Mouse (Mus musculus) thymus, postnatal 36 days (tissue): ENCODE results near the gene Hebp2.
"Not testable (repeated sequence)": the region's sequence is repeated elsewhere in the genome, so short reads cannot be mapped to it uniquely, and the experiment has no call there.

Experiments
- DNase-seq, 2 experiments: peaks; one replicate each; pipeline ENCODE4 v3.0.0; 2022; ENCODE audit warnings: mixed read lengths in 2 of 2

Gene Hebp2

GRCm38 (mm10) chr10:18545813-18546235, at the start of gene Hebp2:
Hebp2 (minus strand) TSS chr10:18546076.
- peak; percentile 45 to 51 for DNase-seq

GRCm38 (mm10) chr10:18589455-18589854, 43.6 kb upstream of the Hebp2 start:
- no peak for DNase-seq

- no peak for DNase-seq
Measured at GRCm38 (mm10) chr10:18584188-18584587, 38.3 kb upstream of the Hebp2 start.

- peak; percentile 23 to 29 for DNase-seq
Measured at GRCm38 (mm10) chr10:18572581-18572980, 26.7 kb upstream of the Hebp2 start.

- DNase-seq = peak; percentile 58 to 66
Measured at GRCm38 (mm10) chr10:18562940-18563339, 17.1 kb upstream of the Hebp2 start.

- no peak for DNase-seq
Measured at GRCm38 (mm10) chr10:18561445-18561844, 15.6 kb upstream of the Hebp2 start.

GRCm38 (mm10) chr10:18559076-18559475, 13.2 kb upstream of the Hebp2 start:
- not testable (repeated sequence) for DNase-seq

- DNase-seq = no peak
Measured at GRCm38 (mm10) chr10:18549321-18550216, 3.7 kb upstream of the Hebp2 start.

GRCm38 (mm10) chr10:18547381-18547780, 1.5 kb upstream of the Hebp2 start:
- DNase-seq = no peak

- DNase-seq = no peak
Measured at GRCm38 (mm10) chr10:18545309-18545708, 567 bp downstream of the Hebp2 start.

GRCm38 (mm10) chr10:18536889-18537288, 9.0 kb downstream of the Hebp2 start:
- no peak for DNase-seq

GRCm38 (mm10) chr10:18532293-18532692, 13.6 kb downstream of the Hebp2 start:
- DNase-seq = no peak

- no peak for DNase-seq
Measured at GRCm38 (mm10) chr10:18530161-18530560, 15.7 kb downstream of the Hebp2 start.

GRCm38 (mm10) chr10:18529177-18529576, 16.7 kb downstream of the Hebp2 start:
- DNase-seq = no peak

GRCm38 (mm10) chr10:18528475-18528874, 17.4 kb downstream of the Hebp2 start:
- no peak for DNase-seq

GRCm38 (mm10) chr10:18527766-18528165, 18.1 kb downstream of the Hebp2 start:
- peak; percentile 57 to 72 for DNase-seq

GRCm38 (mm10) chr10:18526851-18527675, 18.8 kb downstream of the Hebp2 start:
- peak; percentile 61 for DNase-seq

- peak in 1 of 2 experiments; percentile 51 for DNase-seq
Measured at GRCm38 (mm10) chr10:18526184-18526850, 19.6 kb downstream of the Hebp2 start.

GRCm38 (mm10) chr10:18525726-18526125, 20.1 kb downstream of the Hebp2 start:
- no peak for DNase-seq

- DNase-seq = no peak
Measured at GRCm38 (mm10) chr10:18525311-18525710, 20.6 kb downstream of the Hebp2 start.

GRCm38 (mm10) chr10:18522556-18522955, 23.3 kb downstream of the Hebp2 start:
- DNase-seq = no peak

GRCm38 (mm10) chr10:18511496-18511895, 34.4 kb downstream of the Hebp2 start:
- DNase-seq = no peak

GRCm38 (mm10) chr10:18510663-18511062, 35.2 kb downstream of the Hebp2 start:
- DNase-seq = no peak
